Mouse (Mus musculus): ENCODE data around the gene Kctd4.
"Not testable (repeated sequence)": the region's sequence is repeated elsewhere in the genome, so short reads cannot be mapped to it uniquely, and the experiment has no call there.

Gene Kctd4
- long read RNA-seq, experiment 1, result 0 reads
- long read RNA-seq, experiment 2, result 0 reads

DNA sequence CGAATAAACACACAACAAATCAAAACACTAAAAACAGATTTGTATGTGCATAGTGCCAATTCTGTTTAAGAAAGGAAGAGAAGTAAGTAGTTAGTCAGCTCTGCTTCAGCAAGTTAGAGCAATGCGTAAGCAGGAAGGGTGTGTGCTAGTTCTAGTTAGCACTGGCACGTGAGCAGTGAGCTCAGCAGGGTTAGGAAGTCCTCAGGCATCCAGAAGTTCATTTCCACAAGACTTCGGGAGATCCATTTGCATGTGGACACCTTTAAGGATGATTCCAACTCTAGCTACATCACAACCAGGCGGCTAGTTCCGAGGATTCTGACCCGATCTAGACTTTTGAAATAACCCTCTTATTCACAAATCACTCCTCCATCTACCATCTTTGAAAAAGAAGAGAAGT lies at the start of gene Kctd4:
TSS of gene Kctd4 (plus strand) at position 244 of the 400 bp plus-strand sequence.
- intact Hi-C loops (cut with DNase I), result no loop called here

DNA sequence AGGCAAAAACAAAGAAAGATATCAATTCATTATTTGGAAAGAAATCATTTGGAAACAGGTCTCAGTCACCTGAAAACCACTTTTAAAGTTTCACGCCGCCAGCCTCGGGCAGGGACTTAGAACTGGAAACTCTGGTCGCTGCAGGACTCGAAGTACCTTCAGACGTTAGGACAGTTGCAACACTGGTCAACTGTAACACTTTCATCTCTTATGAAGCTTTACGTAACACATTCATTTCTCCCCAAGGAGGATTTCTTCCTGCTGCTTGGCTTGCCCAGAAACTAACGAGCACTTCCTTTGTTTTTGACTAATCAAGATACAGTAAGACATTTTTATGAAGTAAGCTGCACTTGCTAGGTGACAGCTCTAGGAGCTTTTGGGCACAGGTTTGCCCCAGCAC lies 47.9 kb upstream of the Kctd4 start:
- intact Hi-C loops (cut with DNase I), result no loop called here

DNA sequence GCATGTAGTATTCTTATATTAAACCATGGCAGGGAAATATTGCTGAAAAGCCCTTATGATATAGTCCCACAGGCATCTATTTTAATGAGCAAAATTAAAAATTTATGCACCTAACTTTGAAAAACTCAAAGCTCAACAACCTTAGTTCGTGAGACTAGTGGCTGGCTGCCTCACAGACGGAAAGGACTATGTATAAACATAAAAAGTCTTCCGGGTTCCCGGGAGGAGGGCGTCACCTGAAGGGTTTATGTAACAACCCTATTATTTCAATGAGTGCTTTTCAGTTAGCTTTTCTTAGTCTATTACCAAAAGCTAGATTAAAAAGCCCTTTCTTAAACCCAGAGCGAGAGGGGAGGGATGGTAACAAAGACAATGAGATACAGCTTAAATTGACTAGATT lies 42.8 kb upstream of the Kctd4 start:
- intact Hi-C loops (cut with DNase I), result no loop called here

DNA sequence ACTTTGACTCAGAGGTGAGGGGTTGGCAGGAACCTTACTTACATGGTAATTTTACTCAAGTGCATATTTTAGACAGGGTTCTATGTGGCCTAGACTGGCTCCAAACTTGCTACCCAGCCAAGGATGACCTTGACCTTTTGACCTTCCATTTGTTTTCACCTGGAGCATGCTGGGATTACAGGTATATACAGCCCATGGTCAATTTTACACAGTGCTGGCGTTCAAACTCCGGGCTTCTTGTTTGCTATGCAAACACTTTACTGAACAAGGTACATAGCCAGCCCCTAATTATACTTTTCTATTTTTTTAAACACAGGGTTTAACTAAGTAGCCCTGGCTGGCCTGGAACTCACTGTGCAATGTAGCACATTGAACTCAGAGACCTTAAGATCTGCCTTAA lies 42.1 kb upstream of the Kctd4 start:
- intact Hi-C loops (cut with DNase I), result no loop called here

DNA sequence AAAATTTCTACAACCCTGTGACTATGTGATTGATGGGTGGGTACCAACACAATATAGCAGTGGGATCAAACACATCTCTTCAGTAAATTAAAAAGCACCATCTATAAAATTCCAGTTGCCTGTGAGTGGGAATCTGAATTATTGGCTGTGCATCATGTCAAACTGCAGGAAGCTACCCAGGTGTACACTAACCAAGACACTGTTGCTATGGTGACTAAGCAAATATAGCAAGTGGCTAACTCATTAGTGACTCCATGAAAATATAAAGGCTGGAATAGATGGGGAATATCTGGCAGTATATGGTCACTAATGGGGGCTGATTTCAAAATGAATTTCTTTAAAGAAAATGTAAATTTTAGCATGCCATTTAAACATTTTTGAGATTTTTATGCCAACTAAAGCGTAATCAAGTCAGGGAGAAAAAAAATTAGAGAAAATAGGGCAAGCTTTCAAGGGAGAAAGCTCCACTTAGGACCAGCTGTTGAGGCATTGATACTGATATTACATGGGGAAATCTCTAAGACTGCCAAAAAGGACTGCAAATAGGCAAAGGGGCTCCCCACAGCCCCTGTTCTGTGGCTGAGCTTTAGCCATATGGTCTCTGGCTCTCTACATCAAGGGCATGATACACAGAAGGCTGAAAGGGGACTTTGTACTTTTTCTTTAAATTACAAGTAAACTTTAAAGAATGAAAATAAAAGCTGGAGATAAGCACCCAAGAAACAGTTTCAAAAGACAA lies 31.3 kb upstream of the Kctd4 start:
- intact Hi-C loops (cut with DNase I), result no loop called here

DNA sequence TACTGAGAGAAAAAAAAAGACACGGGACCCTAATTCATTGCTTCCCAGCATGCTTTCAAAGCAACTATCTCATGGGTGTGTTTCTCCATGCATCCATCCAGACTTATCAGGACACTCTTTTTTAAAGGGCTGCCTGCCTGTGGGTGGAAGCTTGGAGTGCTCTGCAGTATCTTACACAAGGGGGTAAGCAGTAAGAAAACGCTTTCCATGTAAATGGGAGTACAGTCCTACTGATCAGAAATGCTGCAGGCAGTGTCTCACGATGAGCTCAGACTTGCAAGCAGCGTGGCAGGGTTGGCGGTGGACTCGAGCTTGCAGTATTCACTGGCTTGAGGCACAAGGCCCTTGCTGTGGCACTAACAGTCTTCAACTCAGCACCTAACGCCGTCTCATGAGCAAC lies 25.1 kb upstream of the Kctd4 start:
- intact Hi-C loops (cut with DNase I), result not testable (repeated sequence)

DNA sequence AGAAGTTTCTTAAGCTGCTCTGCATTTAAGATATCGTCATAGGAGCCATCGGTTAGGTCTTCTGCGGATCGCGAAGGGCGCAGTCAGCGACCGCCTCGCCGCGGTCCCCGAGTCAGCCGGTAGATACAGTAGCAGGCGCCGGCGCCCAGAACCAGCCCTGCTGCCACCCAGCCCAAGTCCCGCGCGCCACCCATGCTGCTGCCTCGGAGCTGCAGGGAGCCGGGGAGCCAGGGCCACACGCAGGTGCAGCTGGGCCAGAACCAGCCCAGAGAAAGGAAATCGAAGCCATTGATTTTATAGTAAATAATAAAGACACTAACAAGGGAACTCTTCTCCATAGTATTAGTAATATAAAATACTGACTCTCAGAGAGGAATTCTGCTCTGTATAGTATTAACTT lies 23.5 kb upstream of the Kctd4 start:
- intact Hi-C loops (cut with DNase I), result no loop called here

DNA sequence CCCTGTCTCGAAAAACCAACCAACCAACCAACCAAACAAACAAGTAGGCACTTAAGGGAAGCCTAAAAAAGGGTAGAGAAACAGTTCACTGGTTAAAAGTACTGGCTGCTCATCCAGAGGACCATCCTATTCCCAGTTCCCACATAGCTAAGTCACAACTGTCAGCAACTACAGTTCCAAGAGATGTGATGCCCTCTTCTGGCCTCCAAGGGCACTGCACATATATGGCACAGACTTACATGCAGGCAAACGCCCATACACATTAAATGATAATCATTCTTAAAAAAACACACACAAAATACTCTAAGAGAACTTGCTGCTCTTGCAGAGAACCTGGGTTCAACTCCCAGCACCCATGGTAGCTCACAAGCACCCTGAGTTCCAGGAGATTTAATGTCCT lies 20.4 kb upstream of the Kctd4 start:
- intact Hi-C loops (cut with DNase I), result no loop called here

DNA sequence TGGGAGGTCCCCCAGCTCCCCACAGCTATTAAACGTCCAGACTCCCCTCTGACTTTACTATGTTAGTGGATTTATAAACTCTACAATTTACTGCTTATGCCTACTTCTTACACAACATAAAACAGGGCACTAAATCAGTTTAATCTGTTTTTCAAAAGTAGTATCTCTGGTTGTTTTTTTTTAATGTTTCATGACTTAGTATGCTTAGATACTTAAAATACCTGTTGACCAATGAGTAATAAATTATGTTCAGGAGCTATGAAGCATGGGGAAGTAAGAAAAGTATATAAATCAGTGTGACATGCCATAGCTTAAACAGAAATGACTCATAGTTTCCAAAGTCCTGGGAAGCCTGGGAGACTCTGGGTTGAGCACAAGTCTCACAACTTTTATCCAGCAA lies 17.1 kb upstream of the Kctd4 start:
- intact Hi-C loops (cut with DNase I), result no loop called here

DNA sequence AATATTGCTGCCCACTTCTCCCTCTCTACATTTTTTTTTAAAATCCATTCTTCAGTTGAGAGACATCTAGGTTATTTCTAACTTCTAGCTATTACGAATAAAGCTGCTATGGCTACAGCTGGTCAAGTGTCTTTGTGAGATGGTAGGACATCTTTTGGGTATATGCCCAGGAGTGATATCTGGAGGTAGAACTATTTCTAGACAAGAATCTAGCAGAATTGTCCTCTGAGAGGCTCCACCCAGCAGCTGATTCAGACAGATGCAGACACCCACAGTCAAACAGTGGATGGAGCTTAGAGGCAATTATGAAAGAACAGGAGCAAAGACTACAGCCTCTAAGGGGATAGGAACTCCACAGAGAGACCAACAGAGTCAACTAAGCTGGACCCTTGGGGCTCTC lies 13.3 kb upstream of the Kctd4 start:
- intact Hi-C loops (cut with DNase I), result no loop called here

DNA sequence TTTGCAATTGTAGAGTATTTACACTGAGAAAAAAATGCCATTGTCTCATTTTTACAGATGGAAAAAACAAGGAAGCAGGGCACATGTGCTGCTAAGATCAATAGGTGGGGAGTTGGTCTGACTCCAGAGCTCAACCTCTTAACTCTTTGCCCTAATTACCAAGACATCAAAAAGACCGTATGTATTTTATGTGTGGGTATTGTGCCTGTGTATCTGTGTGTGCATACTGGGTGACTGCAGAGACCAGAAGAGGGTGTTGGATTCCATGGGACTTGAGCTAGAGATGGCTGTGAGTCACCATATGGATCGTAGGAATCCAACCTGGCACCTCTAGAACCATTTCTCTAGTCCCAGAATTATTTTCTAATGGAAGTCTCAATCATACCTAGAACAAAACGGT lies 12.4 kb upstream of the Kctd4 start:
- intact Hi-C loops (cut with DNase I), result no loop called here

DNA sequence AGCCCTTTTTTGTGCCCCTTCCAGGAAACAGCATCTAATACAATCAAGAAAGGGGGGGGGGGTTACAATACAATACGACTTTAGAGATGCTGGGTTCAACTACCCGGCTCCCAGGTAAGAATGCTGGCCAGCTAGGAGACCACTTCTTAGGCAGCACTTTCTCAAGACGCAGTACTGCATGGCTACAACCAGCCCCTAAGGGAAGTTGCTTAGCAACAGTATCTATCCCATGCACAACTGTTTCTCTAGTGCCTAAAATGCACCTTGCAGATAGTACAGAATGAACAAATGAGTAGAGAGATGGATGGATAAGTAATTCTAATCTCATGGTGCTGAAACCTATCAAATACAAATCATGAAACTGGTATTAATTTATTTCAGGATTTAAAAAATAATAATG lies 7.1 kb upstream of the Kctd4 start:
- intact Hi-C loops (cut with DNase I), result no loop called here

DNA sequence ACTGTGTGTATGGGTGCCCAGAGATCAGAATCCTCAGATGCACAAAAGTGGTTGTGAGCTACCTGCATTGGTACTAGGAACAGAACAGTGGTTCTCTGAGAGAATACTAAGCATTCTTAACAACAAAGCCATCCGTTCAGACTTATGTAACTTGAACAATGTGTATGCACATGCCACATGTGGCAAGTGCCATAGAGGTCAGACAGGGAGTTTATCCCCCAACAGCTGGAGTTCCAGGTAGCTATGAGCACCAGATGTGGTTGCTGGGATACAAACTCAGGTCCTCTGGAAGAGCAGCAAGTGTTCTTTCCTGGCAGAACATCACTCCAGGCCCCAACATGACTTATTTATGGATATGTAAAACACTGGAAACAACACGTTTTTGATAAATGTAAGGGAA lies 1.8 kb upstream of the Kctd4 start:
- intact Hi-C loops (cut with DNase I), result no loop called here

DNA sequence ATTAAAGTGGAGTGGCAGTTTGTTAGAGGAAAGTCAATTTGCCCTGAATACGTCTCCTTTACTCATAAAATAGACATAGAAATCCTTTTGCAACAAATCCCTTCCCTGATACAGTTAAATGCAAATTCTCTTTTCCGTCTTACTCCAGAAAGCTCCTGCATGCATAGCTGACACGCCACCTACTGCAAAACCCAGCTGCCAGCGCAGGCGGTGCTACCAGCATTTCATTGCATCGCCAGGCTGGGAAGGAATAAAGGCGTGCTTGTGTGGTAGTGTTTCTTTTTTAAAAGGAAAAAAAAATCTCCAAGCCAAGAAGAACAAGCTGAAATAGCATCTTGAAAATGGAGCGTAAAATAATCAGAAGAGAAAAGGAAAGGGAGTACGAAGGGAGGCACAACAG lies 7.4 kb downstream of the Kctd4 start:
- intact Hi-C loops (cut with DNase I), result no loop called here

DNA sequence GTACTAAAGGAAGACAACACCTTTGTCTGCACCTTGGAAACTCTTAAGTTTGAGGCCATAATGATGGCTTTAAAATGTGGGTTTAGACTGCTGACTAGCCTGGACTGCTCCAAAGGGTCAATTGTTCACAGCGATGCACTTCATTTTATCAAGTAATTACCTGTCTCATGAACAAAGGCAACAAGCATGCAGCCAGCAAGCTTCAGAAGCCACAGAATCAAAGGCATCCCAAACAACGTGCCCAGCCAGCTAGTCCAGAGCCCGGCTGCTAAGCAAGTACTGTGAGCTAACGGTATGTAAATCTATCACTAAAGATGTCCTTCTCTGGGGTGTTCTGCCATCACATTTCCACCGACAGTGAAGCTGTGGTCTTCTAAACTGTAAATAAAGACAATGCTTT lies 8.4 kb downstream of the Kctd4 start:
- intact Hi-C loops (cut with DNase I), result no loop called here

DNA sequence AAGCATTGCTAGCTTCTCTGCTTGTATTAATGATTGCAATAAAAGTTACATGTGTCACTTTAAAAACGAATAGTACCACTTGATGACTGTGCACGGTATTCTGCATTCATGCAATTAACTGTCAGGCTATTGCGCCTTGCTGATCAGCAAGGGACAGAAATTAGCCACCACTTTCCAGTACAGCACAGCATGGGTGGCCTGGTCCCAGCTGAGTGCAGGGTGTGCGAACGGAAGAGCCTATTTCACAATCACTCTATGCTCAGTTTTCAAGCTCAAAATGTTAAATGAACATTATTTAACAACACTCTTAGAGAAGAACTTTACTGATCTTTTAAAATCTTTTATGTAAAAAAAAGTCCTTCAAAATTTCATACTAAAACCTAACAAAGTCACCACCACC lies 9.2 kb downstream of the Kctd4 start:
- intact Hi-C loops (cut with DNase I), result no loop called here

DNA sequence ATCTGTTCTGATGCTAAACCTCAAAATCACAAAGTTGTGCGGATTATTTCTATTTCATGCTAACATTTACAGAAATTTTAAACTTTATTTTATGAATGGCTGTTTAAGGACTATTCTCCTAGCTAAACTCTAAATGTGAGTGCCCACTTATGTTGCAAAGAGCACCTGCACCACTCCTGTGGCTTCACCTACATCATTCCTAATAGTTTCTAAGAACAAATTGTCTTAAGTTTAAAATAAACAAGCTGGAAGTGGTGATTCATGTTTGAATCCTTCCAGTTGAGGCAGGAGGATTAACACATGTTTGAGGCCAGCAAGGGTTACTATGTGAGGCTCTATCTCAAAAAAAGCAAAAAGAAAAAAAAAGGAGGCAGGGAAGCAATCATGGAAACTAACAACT lies 9.6 kb downstream of the Kctd4 start:
- intact Hi-C loops (cut with DNase I), result no loop called here

DNA sequence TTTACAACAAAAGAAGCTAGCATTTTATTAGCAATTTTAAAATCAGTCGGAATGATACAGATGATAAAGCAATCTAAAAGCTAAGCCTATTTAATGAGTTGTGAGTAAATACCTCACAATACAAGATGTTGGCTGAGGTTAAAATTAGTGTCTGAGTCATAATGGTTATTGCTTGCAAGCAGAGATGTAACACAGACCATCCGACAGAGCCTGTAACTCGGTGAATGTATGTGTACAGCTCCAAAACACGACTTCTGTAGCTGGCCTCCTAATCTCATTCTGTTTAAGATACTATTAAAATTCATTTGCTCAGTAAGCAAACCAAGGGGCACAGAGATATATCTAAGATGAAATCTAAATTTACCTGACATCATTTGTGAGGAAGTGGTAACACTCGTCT lies 12.5 kb downstream of the Kctd4 start:
- intact Hi-C loops (cut with DNase I), result no loop called here

DNA sequence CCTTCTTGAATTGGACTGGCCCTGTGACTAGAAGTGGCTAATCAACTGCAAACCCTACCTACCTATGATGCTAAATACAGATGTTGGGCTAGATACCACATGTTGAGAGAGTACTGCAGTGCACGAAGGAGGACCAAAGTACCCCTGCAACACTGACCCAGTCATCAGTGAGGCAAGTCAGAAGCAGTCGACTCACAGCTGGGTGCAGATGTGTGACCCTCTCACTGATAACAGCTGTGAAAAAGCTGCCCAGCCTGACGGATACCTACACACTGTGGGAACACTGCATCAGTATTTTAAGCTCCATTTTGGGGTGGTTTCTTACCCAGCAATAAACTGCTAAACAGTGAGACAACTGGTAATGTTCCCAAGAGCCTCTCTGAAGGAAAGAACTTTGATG lies 21.3 kb downstream of the Kctd4 start:
- intact Hi-C loops (cut with DNase I), result no loop called here

DNA sequence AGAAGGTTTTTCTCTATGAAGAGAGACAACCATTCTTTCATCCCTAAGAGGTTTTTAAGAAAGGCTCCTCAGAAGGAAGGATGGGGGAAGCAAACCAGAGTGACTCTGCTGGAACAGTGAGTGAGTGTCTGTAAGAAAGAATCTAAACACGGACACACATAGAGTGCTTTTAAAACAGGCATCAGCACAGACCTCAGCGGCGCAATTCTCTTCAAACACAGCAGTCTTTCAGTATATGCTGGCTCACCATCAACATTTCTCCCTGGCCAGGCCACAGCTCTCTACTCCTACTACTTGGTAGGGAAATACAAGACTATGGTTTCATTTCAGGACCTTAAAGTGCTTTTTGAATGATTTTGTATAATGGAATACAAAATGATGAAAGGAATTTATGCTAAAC lies 26.4 kb downstream of the Kctd4 start:
- intact Hi-C loops (cut with DNase I), result no loop called here

DNA sequence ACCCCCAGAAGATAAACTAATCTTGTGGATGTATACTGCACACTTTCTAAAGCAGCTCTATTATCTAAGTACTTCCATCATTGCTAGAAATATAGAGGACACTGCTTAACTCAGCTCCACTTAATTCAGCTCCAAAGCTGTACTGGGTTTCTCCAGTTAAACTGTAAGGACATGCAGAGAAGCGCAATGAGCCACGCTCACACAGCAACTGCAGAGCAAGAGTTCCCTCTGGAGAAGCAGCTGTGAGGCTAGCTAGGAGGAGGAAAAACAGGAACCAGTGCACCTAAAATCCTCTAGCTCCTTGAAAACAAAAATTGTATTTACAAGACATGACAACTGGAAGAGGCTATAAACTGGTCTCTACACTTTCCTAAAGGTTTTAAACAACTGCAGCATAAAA lies 29.1 kb downstream of the Kctd4 start:
- intact Hi-C loops (cut with DNase I), result no loop called here

DNA sequence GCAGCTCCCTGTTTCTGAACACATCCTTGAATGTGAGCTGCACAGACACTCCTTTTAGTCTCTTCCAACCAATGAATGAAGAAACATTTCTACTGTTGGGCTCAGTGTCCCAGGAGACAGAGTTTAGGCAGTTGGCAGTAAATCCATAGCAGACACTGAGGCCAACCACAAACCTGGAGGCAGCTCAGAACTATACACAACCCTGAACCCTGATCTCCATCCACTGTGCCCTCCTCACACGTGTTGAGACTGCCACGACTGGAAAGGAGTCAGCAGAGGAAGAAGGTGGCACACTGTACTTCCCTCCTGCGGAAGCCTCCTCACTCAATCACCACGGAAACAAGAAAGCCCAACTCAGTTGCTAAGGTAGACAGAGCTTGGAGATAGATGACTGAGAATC lies 30.3 kb downstream of the Kctd4 start:
- intact Hi-C loops (cut with DNase I), result no loop called here

DNA sequence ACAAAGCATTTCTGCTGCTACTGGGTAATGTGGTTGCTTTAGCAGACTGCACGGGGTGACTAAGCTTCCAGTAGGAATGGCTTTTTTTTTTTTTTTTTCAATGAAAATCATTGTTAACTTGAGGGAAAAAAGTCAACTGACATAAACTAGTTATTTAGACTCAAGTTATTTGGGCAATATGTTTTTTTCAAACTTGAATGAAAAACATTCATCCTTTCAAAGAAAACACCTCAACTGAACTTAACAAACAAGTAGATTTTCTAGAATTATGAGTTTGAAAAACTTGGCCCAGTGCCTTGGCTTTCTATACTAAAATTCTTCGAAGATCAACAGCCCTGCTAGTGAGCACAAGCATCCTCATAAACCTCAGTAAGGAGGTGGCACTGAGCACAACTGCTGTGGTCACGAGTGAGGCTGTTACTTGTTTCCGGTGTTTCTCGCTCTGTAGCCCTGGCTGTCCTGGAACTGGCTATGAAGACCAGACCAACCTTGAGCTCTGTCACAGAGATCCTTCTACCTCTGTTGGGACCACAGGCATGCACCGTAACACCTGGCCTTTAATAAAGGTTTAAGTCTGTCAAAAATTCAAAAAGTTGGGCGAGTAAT lies 32.2 kb downstream of the Kctd4 start:
- intact Hi-C loops (cut with DNase I), result no loop called here
